Mouse (Mus musculus) embryonic facial prominence, embryonic 10.5 days (tissue): ENCODE measurements around the gene Zfp213. TPM values are rescaled to one million over a fixed set of nuclear protein-coding genes. Genes with fewer than 3 reads are reported as not detected.
"Not testable (repeated sequence)": the region's sequence is repeated elsewhere in the genome, so short reads cannot be mapped to it uniquely, and the experiment has no call there.

Source experiments
- DNase-seq: peaks from one replicate; pipeline ENCODE4 v3.0.0-alpha.2; 2017; ENCODE audit warnings: low spot score
- H3K27ac ChIP-seq: fragments of 300-500 bp; sonication (generic); replicated peaks from 2 replicates; pipeline ENCODE4 v1.5.1; 2016; ENCODE audit warnings: mild to moderate bottlenecking
- H3K27me3 ChIP-seq: fragments of 300-500 bp; sonication (generic); replicated peaks from 2 replicates; pipeline ENCODE4 v1.6.1; 2016; ENCODE audit warnings: low read depth, mild to moderate bottlenecking; ENCODE audit not compliant: poor library complexity, severe bottlenecking
- H3K36me3 ChIP-seq: fragments of 300-500 bp; sonication (generic); replicated peaks from 2 replicates; pipeline ENCODE4 v1.6.1; 2016; ENCODE audit warnings: mild to moderate bottlenecking, moderate library complexity
- H3K4me1 ChIP-seq: fragments of 300-500 bp; sonication (generic); 2 replicates; pipeline ENCODE4 v1.6.1; 2016
- H3K4me3 ChIP-seq: fragments of 300-500 bp; sonication (generic); 2 replicates; pipeline ENCODE4 v1.5.1; 2016; ENCODE audit warnings: mild to moderate bottlenecking, moderate library complexity
- H3K9me3 ChIP-seq: fragments of 300-500 bp; sonication (generic); 2 replicates; pipeline ENCODE4 v1.6.1; 2016; ENCODE audit warnings: mild to moderate bottlenecking
- WGBS: fragments of 180-500 bp; shearing (Covaris S2); methylation state at CpG from one replicate; pipeline ENCODE4 v1.1.7; 2016; 5-methylcytosine and 5-hydroxymethylcytosine counted together
- polyA plus RNA-seq: library from polyadenylated mRNA; unstranded; fragments of >200 nt; fragmentation: Nextera tagmentation; extraction: Ambion mirVana; gene quantifications from 2 replicates; pipeline ENCODE4 v1.2.1, GENCODE M21; 2016

Gene Zfp213
- polyA plus RNA-seq, 1 experiment from 2014 or later, result 27.2 TPM

- not testable (repeated sequence) for H3K27me3 ChIP-seq, H3K4me3 ChIP-seq, H3K36me3 ChIP-seq, DNase-seq, H3K9me3 ChIP-seq, H3K27ac ChIP-seq
- WGBS, result 77% methylated on average over 4 of the region's 4 CpGs
- H3K4me1 ChIP-seq, result peaks cover 30% of the 10 kb centered on the region
Measured at GRCm38 (mm10) chr17:23595139-23595538, 31.1 kb upstream of the Zfp213 start.

- peak overlapping the region; percentile 68 for H3K4me3 ChIP-seq
- WGBS, result 15% methylated on average over 13 of the region's 13 CpGs
Measured at GRCm38 (mm10) chr17:23592926-23593300, 28.9 kb upstream of the Zfp213 start.

GRCm38 (mm10) chr17:23592208-23592925 lies 28.3 kb upstream of the Zfp213 start:
- peak; percentile 99 for DNase-seq
- Histone ChIP-seq H3K36me3 (no peaks in the 10 kb centered on the region), H3K27me3 (no peaks in the 10 kb centered on the region), H3K4me3 (peak overlapping the region; percentile 68), H3K27ac (peak overlapping the region; percentile 88), H3K9me3 (no peaks in the 10 kb centered on the region), H3K4me1 (peaks cover 10% of the 10 kb centered on the region)
- 8% methylated on average over 34 of the region's 34 CpGs for WGBS

More at GRCm38 (mm10) chr17:23592926-23593300, 28.9 kb upstream of the Zfp213 start:
- H3K27me3 ChIP-seq, result no peaks in the 10 kb centered on the region
- DNase-seq, result no peak
- peak overlapping the region; percentile 88 for H3K27ac ChIP-seq
- no peaks in the 10 kb centered on the region for H3K36me3 ChIP-seq
- peaks cover 10% of the 10 kb centered on the region for H3K4me1 ChIP-seq
- H3K9me3 ChIP-seq, result no peaks in the 10 kb centered on the region

GRCm38 (mm10) chr17:23587253-23587652 lies 23.2 kb upstream of the Zfp213 start:
- H3K4me3 ChIP-seq, result no peak overlapping the region
- peaks cover 21% of the 10 kb centered on the region for H3K36me3 ChIP-seq
- no peaks in the 10 kb centered on the region for H3K9me3 ChIP-seq
- no peaks in the 10 kb centered on the region for H3K27me3 ChIP-seq
- WGBS, result 60% methylated on average over 2 of the region's 2 CpGs
- DNase-seq, result no peak
- H3K4me1 ChIP-seq, result peaks cover 27% of the 10 kb centered on the region
- H3K27ac ChIP-seq, result no peak overlapping the region

- no peaks in the 10 kb centered on the region for H3K27me3 ChIP-seq
- H3K4me1 ChIP-seq, result peaks cover 25% of the 10 kb centered on the region
- H3K36me3 ChIP-seq, result peaks cover 25% of the 10 kb centered on the region
- peak; percentile 78 for DNase-seq
- peak overlapping the region; percentile 73 for H3K4me3 ChIP-seq
- WGBS, result under 1% methylated on average over 22 of the region's 22 CpGs
- H3K27ac ChIP-seq, result peak overlapping the region; percentile 85
- H3K9me3 ChIP-seq, result no peaks in the 10 kb centered on the region
Measured at GRCm38 (mm10) chr17:23585721-23586491, 21.9 kb upstream of the Zfp213 start.

GRCm38 (mm10) chr17:23584786-23585185 lies 20.7 kb upstream of the Zfp213 start:
- Histone ChIP-seq H3K9me3 (no peaks in the 10 kb centered on the region), H3K4me1 (peaks cover 25% of the 10 kb centered on the region), H3K36me3 (peaks cover 36% of the 10 kb centered on the region), H3K27ac (no peak overlapping the region), H3K27me3 (no peaks in the 10 kb centered on the region), H3K4me3 (peak overlapping the region; percentile 73)
- DNase-seq, result no peak
- 86% methylated on average over 8 of the region's 8 CpGs for WGBS

- H3K4me3 ChIP-seq, result no peak overlapping the region
- DNase-seq, result no peak
Measured at GRCm38 (mm10) chr17:23575951-23576552, 12.0 kb upstream of the Zfp213 start.

GRCm38 (mm10) chr17:23574130-23574529 lies 10.1 kb upstream of the Zfp213 start:
- peaks cover 70% of the 10 kb centered on the region for H3K36me3 ChIP-seq
- DNase-seq, result no peak
- 88% methylated on average over 8 of the region's 8 CpGs for WGBS
- no peaks in the 10 kb centered on the region for H3K27me3 ChIP-seq
- H3K4me3 ChIP-seq, result no peak overlapping the region
- peaks cover 11% of the 10 kb centered on the region; the same call in 1 of the 2 replicates for H3K9me3 ChIP-seq
- H3K4me1 ChIP-seq, result no peaks in the 10 kb centered on the region
- no peak overlapping the region for H3K27ac ChIP-seq

More at GRCm38 (mm10) chr17:23575951-23576552, 12.0 kb upstream of the Zfp213 start:
- Histone ChIP-seq H3K27ac (no peak overlapping the region), H3K36me3 (peaks cover 89% of the 10 kb centered on the region), H3K27me3 (no peaks in the 10 kb centered on the region), H3K4me1 (no peaks in the 10 kb centered on the region), H3K9me3 (peaks cover 11% of the 10 kb centered on the region; the same call in 1 of the 2 replicates)
- WGBS, result 95% methylated on average over 38 of the region's 38 CpGs

GRCm38 (mm10) chr17:23572059-23572458 lies 8.0 kb upstream of the Zfp213 start:
- Histone ChIP-seq H3K27ac (no peak overlapping the region), H3K27me3 (no peaks in the 10 kb centered on the region), H3K9me3 (peaks cover 11% of the 10 kb centered on the region; the same call in 1 of the 2 replicates), H3K4me1 (no peaks in the 10 kb centered on the region), H3K4me3 (no peak overlapping the region), H3K36me3 (peaks cover 50% of the 10 kb centered on the region)
- WGBS, result 79% methylated on average over 6 of the region's 6 CpGs
- DNase-seq, result no peak

GRCm38 (mm10) chr17:23571084-23571483 lies 7.0 kb upstream of the Zfp213 start:
- H3K27ac ChIP-seq, result no peak overlapping the region
- no peaks in the 10 kb centered on the region for H3K27me3 ChIP-seq
- H3K36me3 ChIP-seq, result peaks cover 40% of the 10 kb centered on the region
- 36% methylated on average over 5 of the region's 5 CpGs for WGBS
- no peaks in the 10 kb centered on the region for H3K4me1 ChIP-seq
- peaks cover 5% of the 10 kb centered on the region; the same call in 1 of the 2 replicates for H3K9me3 ChIP-seq
- DNase-seq, result no peak
- H3K4me3 ChIP-seq, result no peak overlapping the region

GRCm38 (mm10) chr17:23570017-23570416 lies 6.0 kb upstream of the Zfp213 start:
- peaks cover 30% of the 10 kb centered on the region for H3K36me3 ChIP-seq
- H3K4me1 ChIP-seq, result peaks cover 4% of the 10 kb centered on the region
- H3K27me3 ChIP-seq, result no peaks in the 10 kb centered on the region
- H3K27ac ChIP-seq, result no peak overlapping the region
- H3K9me3 ChIP-seq, result no peaks in the 10 kb centered on the region
- DNase-seq, result peak; percentile 22
- WGBS, result 49% methylated on average over 6 of the region's 6 CpGs
- H3K4me3 ChIP-seq, result no peak overlapping the region

GRCm38 (mm10) chr17:23568370-23568769 lies 4.3 kb upstream of the Zfp213 start:
- Histone ChIP-seq H3K4me3 (no peak overlapping the region), H3K9me3 (no peaks in the 10 kb centered on the region), H3K4me1 (peaks cover 9% of the 10 kb centered on the region), H3K36me3 (peaks cover 14% of the 10 kb centered on the region), H3K27ac (no peak overlapping the region), H3K27me3 (no peaks in the 10 kb centered on the region)
- DNase-seq, result peak; percentile 27
- 38% methylated on average over 5 of the region's 5 CpGs for WGBS
